Mouse (Mus musculus): ENCODE results near the gene Hykk.

GRCm38 (mm10) chr9:54916401-54916800 lies 682 bp upstream of the Hykk start:
- TF ChIP-seq MYC (IDR thresholded peaks at IDR 0.05; ENCODE audit: low read depth, low read length) = no peak
- TF ChIP-seq NELFE (IDR thresholded peaks at IDR 0.05; ENCODE audit: low read depth, low read length) = no peak
- TF ChIP-seq CHD2 (IDR thresholded peaks at IDR 0.05; ENCODE audit: low read length) = no peak
- TF ChIP-seq ZMIZ1 (IDR thresholded peaks at IDR 0.05; ENCODE audit: low read depth, low read length) = no peak
- no peak for TF ChIP-seq EP300 (IDR thresholded peaks at IDR 0.05; ENCODE audit: low read depth in 1 of 2, low read length in 2 of 2)
- no peak for TF ChIP-seq ZNF384 (IDR thresholded peaks at IDR 0.05; ENCODE audit: low read depth, low read length)
- TF ChIP-seq SMC3 (IDR thresholded peaks at IDR 0.05; ENCODE audit: low read depth, low read length) = no peak
- no peak for TF ChIP-seq ZC3H11A (IDR thresholded peaks at IDR 0.05; ENCODE audit: low read depth, low read length)
- TF ChIP-seq CTCF (IDR thresholded peaks at IDR 0.05 in 2 of 3, conservative IDR thresholded peaks at IDR 0.05 in 1 of 3; ENCODE audit: control insufficient read depth in 1 of 3, insufficient read depth in 1 of 3, low read depth in 2 of 3, low read length in 3 of 3, poor library complexity in 1 of 3, severe bottlenecking in 1 of 3) = no peak
- no peak for TF ChIP-seq USF2 (IDR thresholded peaks at IDR 0.05; ENCODE audit: borderline replicate concordance in 1 of 2, insufficient read depth in 1 of 2, low read depth in 1 of 2, low read length in 2 of 2)
- TF ChIP-seq TBP (IDR thresholded peaks at IDR 0.05; ENCODE audit: low read depth, low read length) = no peak
